Mouse (Mus musculus) liver, adult 2 months (tissue): ENCODE results near the gene Gpx6.

Experiments used
- CTCF ChIP-seq: fragments of 200-500 bp; IDR thresholded peaks from 2 replicates; pipeline ENCODE4 v1.5.1; 2011; ENCODE audit warnings: low read depth, low read length, control low read depth
- POLR2A ChIP-seq: fragments of 200-500 bp; IDR thresholded peaks from 2 replicates; pipeline ENCODE4 v1.6.1; 2011; ENCODE audit warnings: low read length, control low read depth; ENCODE audit not compliant: insufficient read depth; ENCODE audit errors: extremely low read depth

- TF ChIP-seq CTCF, result no peak
- no peak for TF ChIP-seq POLR2A
Measured at GRCm38 (mm10) chr13:21268262-21268661, 43.7 kb upstream of the Gpx6 start.
